Mouse (Mus musculus) myocyte (in vitro differentiated cells): ENCODE measurements at regions not wholly inside any gene's neighbourhood (a gene's known extent, or its start where the extent isn't known, plus 50 kb on each side); places are given as distances from the start of the nearest gene placed in this dataset.

Experiments used
- H3K27me3 ChIP-seq: one replicate; pipeline ENCODE4 v1.6.1; 2011; ENCODE audit not compliant: control insufficient read depth, insufficient read depth, insufficient read length
- H3K36me3 ChIP-seq: one replicate; pipeline ENCODE4 v1.6.1; 2011; ENCODE audit not compliant: control insufficient read depth, insufficient read depth
- H3K4me2 ChIP-seq: one replicate; pipeline ENCODE4 v1.6.1; 2011; ENCODE audit warnings: low read depth, control low read depth
- H3K4me3 ChIP-seq: one replicate; pipeline ENCODE4 v1.5.1; 2011; ENCODE audit warnings: mild to moderate bottlenecking, control low read depth, moderate library complexity
- H3K79me2 ChIP-seq: one replicate; pipeline ENCODE4 v1.6.1; 2011; ENCODE audit not compliant: control insufficient read depth, insufficient read depth
- H3ac ChIP-seq: one replicate; pipeline ENCODE4 v1.6.1; 2011; ENCODE audit not compliant: control insufficient read depth, insufficient read length
- CEBPB ChIP-seq: IDR thresholded peaks from 2 replicates; pipeline ENCODE4 v1.6.1; 2011; ENCODE audit warnings: mild to moderate bottlenecking, moderate library complexity; ENCODE audit not compliant: poor library complexity, insufficient read depth, severe bottlenecking
- E2F4 ChIP-seq: IDR thresholded peaks from one replicate; pipeline ENCODE4 v1.6.1; 2011; ENCODE audit warnings: mild to moderate bottlenecking, control low read depth, moderate library complexity; ENCODE audit not compliant: insufficient read depth
- MAX ChIP-seq: IDR thresholded peaks from one replicate; pipeline ENCODE4 v1.6.1; 2011; ENCODE audit warnings: low read depth, mild to moderate bottlenecking, control low read depth
- MYOD1 ChIP-seq, 3 experiments: IDR thresholded peaks; one replicate each; pipeline ENCODE4 v1.6.1; 2011; ENCODE audit warnings: control low read depth in 2 of 3, low read depth in 2 of 3, mild to moderate bottlenecking in 2 of 3, moderate library complexity in 1 of 3; ENCODE audit not compliant: insufficient read length in 2 of 3, control insufficient read depth in 1 of 3
- MYOG ChIP-seq, 3 experiments: IDR thresholded peaks; one replicate each; pipeline ENCODE4 v1.6.1; 2011; ENCODE audit warnings: control low read depth in 2 of 3, low read depth in 2 of 3, mild to moderate bottlenecking in 2 of 3; ENCODE audit not compliant: insufficient read length in 2 of 3, control insufficient read depth in 1 of 3, insufficient read depth in 1 of 3
- POLR2A ChIP-seq: IDR thresholded peaks from one replicate; pipeline ENCODE4 v1.6.1; 2011; ENCODE audit warnings: low read depth, mild to moderate bottlenecking, control low read depth, moderate library complexity; ENCODE audit not compliant: insufficient read length
- POLR2AphosphoS2 ChIP-seq: IDR thresholded peaks from one replicate; pipeline ENCODE4 v1.6.1; 2011; ENCODE audit warnings: low read depth, control low read depth; ENCODE audit not compliant: insufficient read length
- REST ChIP-seq: IDR thresholded peaks from one replicate; pipeline ENCODE4 v1.6.1; 2011; ENCODE audit warnings: mild to moderate bottlenecking, control low read depth, moderate library complexity; ENCODE audit not compliant: insufficient read depth, insufficient read length
- SRF ChIP-seq: IDR thresholded peaks from one replicate; pipeline ENCODE4 v1.6.1; 2011; ENCODE audit warnings: low read depth; ENCODE audit not compliant: control insufficient read depth, insufficient read length
- TCF12 ChIP-seq: IDR thresholded peaks from one replicate; pipeline ENCODE4 v1.6.1; 2011; ENCODE audit warnings: mild to moderate bottlenecking, control low read depth; ENCODE audit not compliant: poor library complexity, insufficient read depth, severe bottlenecking
- TCF3 ChIP-seq: IDR thresholded peaks from one replicate; pipeline ENCODE4 v1.6.1; 2011; ENCODE audit warnings: low read depth, control low read depth; ENCODE audit not compliant: insufficient read length
- USF1 ChIP-seq: IDR thresholded peaks from one replicate; pipeline ENCODE4 v1.6.1; 2011; ENCODE audit warnings: low read depth, mild to moderate bottlenecking, control low read depth, moderate library complexity

DNA sequence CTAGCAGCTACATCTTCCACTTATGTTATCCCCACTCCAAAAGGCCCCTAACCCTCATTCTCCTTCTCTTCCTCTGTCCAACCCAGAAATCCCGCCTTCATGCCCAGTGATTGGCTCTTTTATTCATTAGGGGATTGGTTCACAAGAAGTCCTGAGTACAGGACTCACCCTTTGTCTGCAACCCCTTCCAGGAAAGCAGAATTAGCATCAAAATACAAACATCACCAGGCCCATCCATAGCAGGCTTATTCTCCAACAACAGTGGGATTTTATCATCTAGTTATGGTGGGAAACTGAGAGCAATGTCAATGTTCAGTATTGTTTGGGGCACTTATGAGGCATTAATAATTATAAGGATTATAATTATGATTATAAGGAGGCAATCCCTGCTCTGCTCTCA lies 661.3 kb upstream of the 4930452B06Rik start:
- Histone ChIP-seq H3K27me3 (no peaks in the 10 kb centered on the region), H3K4me3 (no peak overlapping the region), H3K79me2 (no peaks in the 10 kb centered on the region), H3K4me2 (no peak overlapping the region), H3ac (no peak overlapping the region), H3K36me3 (no peaks in the 10 kb centered on the region)
- TF ChIP-seq REST (no peak), E2F4 (no peak), MYOD1 (IDR thresholded peaks at IDR 0.05; ENCODE audit: control insufficient read depth in 1 of 3, insufficient read length in 2 of 3, low read depth in 2 of 3) (no peak), SRF (no peak), POLR2AphosphoS2 (no peak), MAX (no peak), CEBPB (no peak), USF1 (no peak), MYOG (IDR thresholded peaks at IDR 0.05; ENCODE audit: control insufficient read depth in 1 of 3, insufficient read depth in 1 of 3, insufficient read length in 2 of 3, low read depth in 2 of 3) (no peak), POLR2A (no peak), TCF12 (no peak), TCF3 (no peak)

DNA sequence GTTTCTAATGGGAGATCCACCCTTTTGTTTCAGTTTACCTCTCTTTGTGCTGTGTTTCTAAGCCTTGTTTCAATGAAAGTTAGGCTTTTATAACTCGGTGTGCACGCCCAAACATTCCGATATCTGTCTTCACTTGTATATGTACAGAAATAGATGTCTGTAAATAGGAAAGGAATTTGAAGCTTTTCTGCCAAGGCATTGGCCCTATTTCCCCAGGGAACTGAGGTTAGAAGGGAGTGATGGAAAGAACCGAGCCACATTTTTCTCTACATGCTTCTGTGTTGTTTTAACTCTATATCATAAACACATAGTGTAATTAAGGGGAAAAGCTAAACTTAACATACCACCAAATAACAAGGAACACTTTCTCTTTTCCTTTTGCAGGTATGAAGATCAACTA lies 653.8 kb upstream of the 4930452B06Rik start:
- Histone ChIP-seq H3K79me2 (no peaks in the 10 kb centered on the region), H3K4me3 (no peak overlapping the region), H3ac (no peak overlapping the region), H3K27me3 (no peaks in the 10 kb centered on the region), H3K4me2 (peak overlapping the region; percentile 30), H3K36me3 (no peaks in the 10 kb centered on the region)
- TF ChIP-seq MYOG (IDR thresholded peaks at IDR 0.05; ENCODE audit: control insufficient read depth in 1 of 3, insufficient read depth in 1 of 3, insufficient read length in 2 of 3, low read depth in 2 of 3): no peak
- TF ChIP-seq SRF: no peak
- no peak for TF ChIP-seq TCF12
- TF ChIP-seq POLR2AphosphoS2: no peak
- TF ChIP-seq USF1: no peak
- TF ChIP-seq MAX: no peak

DNA sequence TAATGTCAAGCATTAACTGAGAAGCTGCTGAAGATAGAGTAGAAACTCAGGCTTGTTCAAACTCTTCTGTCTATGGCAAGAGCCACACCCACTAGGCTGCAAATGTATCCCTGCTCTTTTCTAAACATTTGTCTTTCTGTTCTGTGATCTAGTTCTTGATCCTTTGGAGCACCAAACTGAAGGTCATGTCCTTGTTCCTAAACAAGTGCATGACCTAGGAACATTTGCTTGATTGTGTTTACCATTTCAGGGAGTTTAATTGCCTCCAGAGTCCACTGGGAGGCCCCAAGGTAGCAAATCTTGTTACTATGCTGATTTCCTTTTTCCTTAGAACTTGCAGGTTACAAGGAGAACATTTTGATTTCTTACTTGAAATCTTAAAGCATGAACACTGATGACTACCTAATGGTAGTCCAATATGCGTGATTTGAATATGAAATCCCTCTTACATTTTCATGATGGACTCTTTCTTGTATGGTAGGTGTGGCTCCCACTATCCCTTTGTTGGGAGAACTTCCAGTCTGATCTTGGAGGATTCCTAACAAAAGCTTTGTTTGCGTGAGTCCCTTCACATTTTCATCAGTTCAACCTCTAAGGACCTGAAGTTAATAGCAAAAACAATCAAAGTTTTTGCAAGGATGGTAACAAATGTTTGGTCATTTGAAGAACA lies 652.9 kb upstream of the 4930452B06Rik start:
- Histone ChIP-seq H3K4me2 (no peak overlapping the region), H3K27me3 (no peaks in the 10 kb centered on the region), H3ac (no peak overlapping the region), H3K36me3 (no peaks in the 10 kb centered on the region), H3K79me2 (no peaks in the 10 kb centered on the region), H3K4me3 (no peak overlapping the region)
- no peak for TF ChIP-seq CEBPB
- TF ChIP-seq POLR2AphosphoS2: no peak
- TF ChIP-seq MAX: no peak
- no peak for TF ChIP-seq MYOG (IDR thresholded peaks at IDR 0.05; ENCODE audit: control insufficient read depth in 1 of 3, insufficient read depth in 1 of 3, insufficient read length in 2 of 3, low read depth in 2 of 3)
- TF ChIP-seq TCF12: no peak
- TF ChIP-seq MYOD1 (IDR thresholded peaks at IDR 0.05; ENCODE audit: control insufficient read depth in 1 of 3, insufficient read length in 2 of 3, low read depth in 2 of 3): no peak
- TF ChIP-seq SRF: no peak
- no peak for TF ChIP-seq REST
- TF ChIP-seq E2F4: no peak
- no peak for TF ChIP-seq USF1
- no peak for TF ChIP-seq TCF3

DNA sequence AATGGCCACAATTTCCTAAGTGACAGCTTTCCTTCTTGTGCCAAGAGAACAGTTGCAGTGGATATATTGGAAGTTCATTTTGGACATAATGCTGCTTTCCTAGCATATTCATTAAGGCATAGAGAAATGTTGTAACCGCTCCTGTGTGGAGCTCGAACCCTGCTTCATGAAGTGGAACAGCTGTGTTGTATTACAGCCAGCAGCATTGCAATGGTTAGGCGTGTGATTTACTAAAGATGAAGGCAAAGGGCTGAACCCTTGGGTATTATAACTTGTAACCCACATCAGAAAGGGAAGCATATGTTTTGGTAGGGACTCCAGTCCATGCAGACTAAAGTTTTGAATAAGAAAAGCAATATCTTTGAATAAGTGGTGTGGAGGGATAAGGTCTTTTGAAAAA lies 649.2 kb upstream of the 4930452B06Rik start:
- no peak for TF ChIP-seq MAX
- no peak for TF ChIP-seq MYOG (IDR thresholded peaks at IDR 0.05; ENCODE audit: control insufficient read depth in 1 of 3, insufficient read depth in 1 of 3, insufficient read length in 2 of 3, low read depth in 2 of 3)
- TF ChIP-seq REST: no peak
- no peak for TF ChIP-seq USF1
- no peak for TF ChIP-seq SRF
- no peak for TF ChIP-seq TCF3
- no peak for TF ChIP-seq TCF12
- TF ChIP-seq POLR2A: no peak
- TF ChIP-seq POLR2AphosphoS2: no peak
- no peak for TF ChIP-seq MYOD1 (IDR thresholded peaks at IDR 0.05; ENCODE audit: control insufficient read depth in 1 of 3, insufficient read length in 2 of 3, low read depth in 2 of 3)
- TF ChIP-seq E2F4: no peak
- no peak for TF ChIP-seq CEBPB
- Histone ChIP-seq H3K79me2 (no peaks in the 10 kb centered on the region), H3ac (no peak overlapping the region), H3K4me3 (no peak overlapping the region), H3K4me2 (no peak overlapping the region), H3K36me3 (no peaks in the 10 kb centered on the region), H3K27me3 (no peaks in the 10 kb centered on the region)

DNA sequence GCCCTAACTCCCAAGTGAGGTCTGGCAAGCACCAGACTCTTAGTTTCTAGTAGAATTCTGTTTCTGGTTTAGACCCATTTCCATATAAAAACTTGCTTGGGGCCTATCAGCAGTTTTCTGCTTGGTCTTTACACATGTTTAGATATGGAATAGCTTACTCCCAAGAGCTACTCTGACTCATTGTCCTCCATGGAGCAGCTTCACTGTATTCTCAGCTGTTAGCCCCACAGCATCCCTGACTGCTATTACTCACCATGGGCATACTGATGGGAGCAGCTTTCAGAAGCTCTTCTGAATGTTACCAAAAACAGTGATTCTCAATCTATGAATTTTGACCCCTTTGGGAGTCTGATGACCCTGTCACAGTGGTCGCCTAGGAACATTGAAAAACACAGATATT lies 630.1 kb upstream of the 4930452B06Rik start:
- H3K4me3 ChIP-seq: no peak overlapping the region
- H3ac ChIP-seq: no peak overlapping the region
- TF ChIP-seq REST (no peak), MYOD1 (IDR thresholded peaks at IDR 0.05; ENCODE audit: control insufficient read depth in 1 of 3, insufficient read length in 2 of 3, low read depth in 2 of 3) (peak in 2 of 3 experiments; percentile 41 to 67)
- H3K4me2 ChIP-seq: no peak overlapping the region
- no peaks in the 10 kb centered on the region for H3K36me3 ChIP-seq
- H3K27me3 ChIP-seq: no peaks in the 10 kb centered on the region
- H3K79me2 ChIP-seq: no peaks in the 10 kb centered on the region
